Mouse (Mus musculus) C2C12 (cell line): ENCODE results near the gene Pcolce2. TPM values are rescaled to one million over a fixed set of nuclear protein-coding genes. Genes with fewer than 3 reads are reported as not detected.

ENCODE experiments used
- H3K27me3 ChIP-seq: one replicate; pipeline ENCODE4 v1.6.1; 2011; ENCODE audit not compliant: control insufficient read depth, insufficient read depth, insufficient read length
- H3K36me3 ChIP-seq: one replicate; pipeline ENCODE4 v1.6.1; 2011; ENCODE audit not compliant: control insufficient read depth, insufficient read depth
- H3K4me3 ChIP-seq: one replicate; pipeline ENCODE4 v1.5.1; 2011; ENCODE audit warnings: mild to moderate bottlenecking, control low read depth; ENCODE audit not compliant: poor library complexity, insufficient read depth, severe bottlenecking
- H3K79me2 ChIP-seq: one replicate; pipeline ENCODE4 v1.6.1; 2011; ENCODE audit not compliant: control insufficient read depth, insufficient read depth
- H3K79me3 ChIP-seq: one replicate; pipeline ENCODE4 v1.6.1; 2011; ENCODE audit warnings: low read depth, control low read depth
- H3ac ChIP-seq: one replicate; pipeline ENCODE3; 2011; ENCODE audit warnings: low read depth; ENCODE audit not compliant: control insufficient read depth, insufficient read length
- CEBPB ChIP-seq: IDR thresholded peaks from one replicate; pipeline ENCODE4 v1.6.1; 2011; ENCODE audit warnings: low read depth, mild to moderate bottlenecking, control low read depth, moderate library complexity
- CTCF ChIP-seq: IDR thresholded peaks from one replicate; pipeline ENCODE4 v1.5.1; 2011; ENCODE audit not compliant: control insufficient read depth, insufficient read depth, insufficient read length
- FOSL1 ChIP-seq: IDR thresholded peaks from one replicate; pipeline ENCODE4 v1.8.0; 2011; ENCODE audit warnings: mild to moderate bottlenecking, low read length; ENCODE audit not compliant: poor library complexity, insufficient read depth, severe bottlenecking
- MAX ChIP-seq: IDR thresholded peaks from one replicate; pipeline ENCODE4 v1.6.1; 2011; ENCODE audit warnings: mild to moderate bottlenecking, control low read depth
- MYOD1 ChIP-seq: IDR thresholded peaks from one replicate; pipeline ENCODE4 v1.6.1; 2011; ENCODE audit warnings: low read depth; ENCODE audit not compliant: control insufficient read depth, insufficient read length
- MYOG ChIP-seq: IDR thresholded peaks from one replicate; pipeline ENCODE4 v1.6.1; 2011; ENCODE audit not compliant: control insufficient read depth, insufficient read length; ENCODE audit errors: extremely low read depth
- USF1 ChIP-seq: IDR thresholded peaks from one replicate; pipeline ENCODE4 v1.6.1; 2011; ENCODE audit warnings: low read depth, mild to moderate bottlenecking, control low read depth, moderate library complexity
- polyA plus RNA-seq: library from polyadenylated mRNA; unstranded; fragments of >200 nt; fragmentation: generic; extraction: Trizol; gene quantifications from one replicate; pipeline ENCODE4 v1.2.1, GENCODE M21; 2012; ENCODE audit warnings: missing spikeins

Pcolce2 gene
- polyA plus RNA-seq, 1 experiment, result 54.9 TPM

- TF ChIP-seq MYOG (no peak), CTCF (no peak), CEBPB (no peak), MYOD1 (no peak)
- Histone ChIP-seq H3K79me2 (no peaks in the 10 kb centered on the region), H3K36me3 (peaks cover 61% of the 10 kb centered on the region), H3K27me3 (no peaks in the 10 kb centered on the region), H3K79me3 (no peaks in the 10 kb centered on the region), H3K4me3 (no peak overlapping the region), H3ac (no peak overlapping the region)
Observed at GRCm38 (mm10) chr9:95692823-95693222, 55.4 kb downstream of the Pcolce2 start.

- Histone ChIP-seq H3K79me3 (no peaks in the 10 kb centered on the region), H3K79me2 (no peaks in the 10 kb centered on the region), H3K27me3 (no peaks in the 10 kb centered on the region), H3ac (no peak overlapping the region), H3K4me3 (no peak overlapping the region), H3K36me3 (peaks cover 56% of the 10 kb centered on the region)
- TF ChIP-seq FOSL1 (no peak), CTCF (no peak), CEBPB (no peak), MYOG (no peak), MAX (no peak), MYOD1 (no peak)
Observed at GRCm38 (mm10) chr9:95693528-95694100, 56.2 kb downstream of the Pcolce2 start.

- H3K79me3 ChIP-seq, result no peaks in the 10 kb centered on the region
- no peaks in the 10 kb centered on the region for H3K27me3 ChIP-seq
- H3K79me2 ChIP-seq, result no peaks in the 10 kb centered on the region
- TF ChIP-seq USF1, result no peak
- no peak for TF ChIP-seq MYOG
- TF ChIP-seq MYOD1, result no peak
- no peak for TF ChIP-seq MAX
- TF ChIP-seq FOSL1, result no peak
- TF ChIP-seq CEBPB, result no peak
- no peak for TF ChIP-seq CTCF
- H3K36me3 ChIP-seq, result peaks cover 49% of the 10 kb centered on the region
- no peak overlapping the region for H3K4me3 ChIP-seq
- no peak overlapping the region for H3ac ChIP-seq
Observed at GRCm38 (mm10) chr9:95694526-95694925, 57.1 kb downstream of the Pcolce2 start.

GRCm38 (mm10) chr9:95695023-95695422 is 57.6 kb downstream of the Pcolce2 start:
- Histone ChIP-seq H3K4me3 (no peak overlapping the region), H3K36me3 (peaks cover 45% of the 10 kb centered on the region)
- TF ChIP-seq CEBPB, result no peak
- TF ChIP-seq USF1, result no peak
- TF ChIP-seq MAX, result no peak
- no peak for TF ChIP-seq MYOG
- TF ChIP-seq FOSL1, result no peak
- no peak for TF ChIP-seq CTCF
- TF ChIP-seq MYOD1, result no peak

GRCm38 (mm10) chr9:95696581-95696980 is 59.2 kb downstream of the Pcolce2 start:
- no peak overlapping the region for H3ac ChIP-seq
- no peaks in the 10 kb centered on the region for H3K79me3 ChIP-seq
- no peaks in the 10 kb centered on the region for H3K79me2 ChIP-seq
- no peak overlapping the region for H3K4me3 ChIP-seq
- peaks cover 38% of the 10 kb centered on the region for H3K36me3 ChIP-seq
- H3K27me3 ChIP-seq, result no peaks in the 10 kb centered on the region
- TF ChIP-seq MYOG (no peak), CEBPB (no peak), CTCF (no peak), USF1 (no peak), MAX (no peak), FOSL1 (no peak), MYOD1 (no peak)

More at GRCm38 (mm10) chr9:95695023-95695422, 57.6 kb downstream of the Pcolce2 start:
- H3K79me3 ChIP-seq, result no peaks in the 10 kb centered on the region
- no peaks in the 10 kb centered on the region for H3K27me3 ChIP-seq
- no peaks in the 10 kb centered on the region for H3K79me2 ChIP-seq
- H3ac ChIP-seq, result no peak overlapping the region

GRCm38 (mm10) chr9:95697808-95698207 is 60.4 kb downstream of the Pcolce2 start:
- Histone ChIP-seq H3K79me3 (no peaks in the 10 kb centered on the region), H3K27me3 (no peaks in the 10 kb centered on the region), H3ac (no peak overlapping the region), H3K79me2 (no peaks in the 10 kb centered on the region), H3K4me3 (no peak overlapping the region), H3K36me3 (peaks cover 30% of the 10 kb centered on the region)
- TF ChIP-seq CTCF (no peak), CEBPB (no peak), MYOG (no peak), MAX (no peak), FOSL1 (no peak), MYOD1 (no peak), USF1 (no peak)
